Mouse (Mus musculus): ENCODE measurements around the gene Rapgef1. TPM values are rescaled to one million over a fixed set of nuclear protein-coding genes. Genes with fewer than 3 reads are reported as not detected.

The Rapgef1 gene
- 19.0 and 22.4 TPM in 2 replicates for polyA plus RNA-seq (2014; fragmentation: Nextera tagmentation; extraction: Ambion mirVana)

GRCm38 (mm10) chr2:29619484-29620300, at the start of gene Rapgef1:
Gene Rapgef1 (plus strand): TSS chr2:29619720.
- Histone ChIP-seq H3K9me3 (ENCODE audit: control insufficient read depth, low read length) (no peaks in the 10 kb centered on the region), H3K36me3 (ENCODE audit: control insufficient read depth, insufficient read depth, low read length) (no peaks in the 10 kb centered on the region), H3K4me3 (ENCODE audit: low read depth, low read length) (peak within 1 kb of the TSS; percentile 82), H3K9ac (ENCODE audit: low read depth, low read length) (peak within 1 kb of the TSS; percentile 96), H3K4me1 (ENCODE audit: control insufficient read depth, insufficient read depth, low read length) (peaks cover 8% of the 10 kb centered on the region), H3K27ac (replicated peaks; ENCODE audit: low read depth, low read length) (peak within 1 kb of the TSS; percentile 90), H3K4me2 (ENCODE audit: low read depth, low read length) (peak within 1 kb of the TSS; percentile 57), H3K27me3 (replicated peaks; ENCODE audit: control insufficient read depth, insufficient read depth, low read length) (no peaks in the 10 kb centered on the region)
- DNase-seq (ENCODE audit: low spot score): peak; percentile 53
- ATAC-seq (ENCODE audit: low read depth): peak; percentile 83
- WGBS: 0% methylated on average over 13 of the region's 101 CpGs

- no peak for ATAC-seq (ENCODE audit: low read depth)
- H3K36me3 ChIP-seq (ENCODE audit: control insufficient read depth, insufficient read depth, low read length): no peaks in the 10 kb centered on the region
These were observed 47.4 kb upstream of the Rapgef1 start for GRCm38 (mm10) chr2:29571921-29572700.

GRCm38 (mm10) chr2:29572811-29573427, 46.6 kb upstream of the Rapgef1 start:
- no peak overlapping the region for H3K9ac ChIP-seq (ENCODE audit: low read depth, low read length)
- H3K9me3 ChIP-seq (ENCODE audit: control insufficient read depth, low read length): no peaks in the 10 kb centered on the region
- 38% methylated on average over 5 of the region's 5 CpGs for WGBS
- ATAC-seq (ENCODE audit: low read depth) (no peak), DNase-seq (ENCODE audit: low spot score) (no peak)
- H3K4me1 ChIP-seq (ENCODE audit: control insufficient read depth, insufficient read depth, low read length): no peaks in the 10 kb centered on the region
- no peak overlapping the region for H3K4me2 ChIP-seq (ENCODE audit: low read depth, low read length)
- H3K27ac ChIP-seq (replicated peaks; ENCODE audit: low read depth, low read length): no peak overlapping the region
- H3K36me3 ChIP-seq (ENCODE audit: control insufficient read depth, insufficient read depth, low read length): no peaks in the 10 kb centered on the region
- no peaks in the 10 kb centered on the region for H3K27me3 ChIP-seq (replicated peaks; ENCODE audit: control insufficient read depth, insufficient read depth, low read length)
- H3K4me3 ChIP-seq (ENCODE audit: low read depth, low read length): no peak overlapping the region

More at GRCm38 (mm10) chr2:29571921-29572700, 47.4 kb upstream of the Rapgef1 start:
- Histone ChIP-seq H3K9me3 (ENCODE audit: control insufficient read depth, low read length) (no peaks in the 10 kb centered on the region), H3K4me2 (ENCODE audit: low read depth, low read length) (no peak overlapping the region), H3K4me1 (ENCODE audit: control insufficient read depth, insufficient read depth, low read length) (no peaks in the 10 kb centered on the region), H3K4me3 (ENCODE audit: low read depth, low read length) (no peak overlapping the region), H3K9ac (ENCODE audit: low read depth, low read length) (no peak overlapping the region), H3K27ac (replicated peaks; ENCODE audit: low read depth, low read length) (no peak overlapping the region), H3K27me3 (replicated peaks; ENCODE audit: control insufficient read depth, insufficient read depth, low read length) (no peaks in the 10 kb centered on the region)
- whole genome bisulfite sequencing: 62% methylated on average over 9 of the region's 9 CpGs
- no peak for DNase-seq (ENCODE audit: low spot score)

GRCm38 (mm10) chr2:29573591-29573990, 45.9 kb upstream of the Rapgef1 start:
- H3K4me1 ChIP-seq (ENCODE audit: control insufficient read depth, insufficient read depth, low read length): no peaks in the 10 kb centered on the region
- no peaks in the 10 kb centered on the region for H3K36me3 ChIP-seq (ENCODE audit: control insufficient read depth, insufficient read depth, low read length)
- no peak overlapping the region for H3K4me3 ChIP-seq (ENCODE audit: low read depth, low read length)
- 0 out of 2 replicates have a peak, but pooled peaks have one; percentile 9 for ATAC-seq (ENCODE audit: low read depth)
- H3K4me2 ChIP-seq (ENCODE audit: low read depth, low read length): no peak overlapping the region
- H3K9me3 ChIP-seq (ENCODE audit: control insufficient read depth, low read length): no peaks in the 10 kb centered on the region
- peak; percentile 87 for DNase-seq (ENCODE audit: low spot score)
- H3K27ac ChIP-seq (replicated peaks; ENCODE audit: low read depth, low read length): no peak overlapping the region
- no peak overlapping the region for H3K9ac ChIP-seq (ENCODE audit: low read depth, low read length)
- 6% methylated on average over 5 of the region's 5 CpGs for WGBS
- no peaks in the 10 kb centered on the region for H3K27me3 ChIP-seq (replicated peaks; ENCODE audit: control insufficient read depth, insufficient read depth, low read length)

DNA sequence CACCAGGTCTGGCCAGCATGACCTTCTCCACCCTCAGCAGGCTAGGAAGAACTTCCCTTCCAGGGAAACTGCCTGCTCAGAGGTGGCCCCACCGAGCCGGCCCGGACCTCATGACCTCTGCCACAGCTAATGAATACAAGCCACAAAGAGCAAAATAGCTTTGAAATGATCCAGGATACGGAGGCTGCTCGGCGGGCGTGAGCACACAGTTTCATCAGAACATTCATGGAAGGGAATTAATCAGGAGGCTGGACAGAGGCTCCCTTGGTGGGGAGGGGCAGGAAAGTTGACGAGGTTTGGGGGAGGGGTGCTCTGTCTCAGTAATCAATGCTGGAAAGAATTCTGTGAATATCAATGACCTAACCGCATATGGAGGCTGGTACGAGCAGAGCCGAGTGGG, 45.3 kb upstream of the Rapgef1 start:
- ATAC-seq (ENCODE audit: low read depth) (no peak), DNase-seq (ENCODE audit: low spot score) (no peak)
- Histone ChIP-seq H3K9ac (ENCODE audit: low read depth, low read length) (no peak overlapping the region), H3K4me2 (ENCODE audit: low read depth, low read length) (no peak overlapping the region), H3K36me3 (ENCODE audit: control insufficient read depth, insufficient read depth, low read length) (no peaks in the 10 kb centered on the region), H3K27me3 (replicated peaks; ENCODE audit: control insufficient read depth, insufficient read depth, low read length) (no peaks in the 10 kb centered on the region), H3K27ac (replicated peaks; ENCODE audit: low read depth, low read length) (no peak overlapping the region), H3K9me3 (ENCODE audit: control insufficient read depth, low read length) (no peaks in the 10 kb centered on the region), H3K4me3 (ENCODE audit: low read depth, low read length) (no peak overlapping the region), H3K4me1 (ENCODE audit: control insufficient read depth, insufficient read depth, low read length) (no peaks in the 10 kb centered on the region)
- 16% methylated on average over 11 of the region's 11 CpGs for WGBS

GRCm38 (mm10) chr2:29582415-29582814, 37.1 kb upstream of the Rapgef1 start:
- H3K9ac ChIP-seq (ENCODE audit: low read depth, low read length): no peak overlapping the region
- H3K4me2 ChIP-seq (ENCODE audit: low read depth, low read length): no peak overlapping the region
- DNase-seq (ENCODE audit: low spot score) (peak; percentile 79), ATAC-seq (ENCODE audit: low read depth) (peak; percentile 47; the same call in 1 of the 2 replicates)
- no peak overlapping the region for H3K27ac ChIP-seq (replicated peaks; ENCODE audit: low read depth, low read length)
- no peaks in the 10 kb centered on the region for H3K4me1 ChIP-seq (ENCODE audit: control insufficient read depth, insufficient read depth, low read length)
- H3K4me3 ChIP-seq (ENCODE audit: low read depth, low read length): no peak overlapping the region
- WGBS: 6% methylated on average over 7 of the region's 7 CpGs
- no peaks in the 10 kb centered on the region for H3K36me3 ChIP-seq (ENCODE audit: control insufficient read depth, insufficient read depth, low read length)
- no peaks in the 10 kb centered on the region; the same call in 1 of the 2 replicates for H3K27me3 ChIP-seq (replicated peaks; ENCODE audit: control insufficient read depth, insufficient read depth, low read length)
- no peaks in the 10 kb centered on the region for H3K9me3 ChIP-seq (ENCODE audit: control insufficient read depth, low read length)

DNA sequence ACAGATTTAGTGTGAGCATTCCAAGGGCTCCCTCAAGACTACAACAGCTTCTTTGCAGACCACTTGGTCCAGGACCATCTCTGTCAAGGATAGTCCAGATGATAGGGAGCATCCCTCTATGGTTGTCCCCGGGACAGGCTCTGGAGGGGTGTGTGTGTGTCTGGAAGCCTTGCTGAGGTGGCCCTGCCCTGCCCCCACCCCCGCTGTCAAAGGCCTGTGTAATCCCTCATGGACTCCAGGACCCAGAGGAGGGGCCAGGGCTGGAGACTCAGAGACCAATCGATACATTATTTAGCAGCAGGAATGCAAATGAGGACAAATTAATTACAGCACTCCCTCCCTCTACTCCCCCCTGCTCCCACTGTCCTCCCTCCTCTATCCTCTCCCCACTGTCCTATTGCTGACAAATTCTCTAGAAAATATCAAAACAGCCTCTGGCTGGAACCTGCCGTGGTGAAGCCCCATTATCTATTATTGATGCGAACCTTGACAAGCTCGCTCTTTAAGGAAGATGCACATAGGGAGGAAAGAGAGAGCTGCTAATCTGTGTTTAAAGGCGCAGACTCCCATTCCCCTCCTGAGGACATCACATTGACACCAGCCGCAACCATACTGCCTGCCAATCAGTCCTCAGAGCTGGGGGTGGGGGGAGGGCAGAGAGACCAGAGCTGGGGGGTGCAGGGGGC, 33.4 kb upstream of the Rapgef1 start:
- 26% methylated on average over 8 of the region's 8 CpGs for WGBS
- H3K27ac ChIP-seq (replicated peaks; ENCODE audit: low read depth, low read length): no peak overlapping the region
- no peak overlapping the region for H3K9ac ChIP-seq (ENCODE audit: low read depth, low read length)
- no peaks in the 10 kb centered on the region for H3K36me3 ChIP-seq (ENCODE audit: control insufficient read depth, insufficient read depth, low read length)
- DNase-seq (ENCODE audit: low spot score) (no peak), ATAC-seq (ENCODE audit: low read depth) (no peak)
- no peak overlapping the region for H3K4me3 ChIP-seq (ENCODE audit: low read depth, low read length)
- no peaks in the 10 kb centered on the region for H3K9me3 ChIP-seq (ENCODE audit: control insufficient read depth, low read length)
- no peaks in the 10 kb centered on the region; the same call in 1 of the 2 replicates for H3K27me3 ChIP-seq (replicated peaks; ENCODE audit: control insufficient read depth, insufficient read depth, low read length)
- no peaks in the 10 kb centered on the region for H3K4me1 ChIP-seq (ENCODE audit: control insufficient read depth, insufficient read depth, low read length)
- H3K4me2 ChIP-seq (ENCODE audit: low read depth, low read length): no peak overlapping the region

GRCm38 (mm10) chr2:29588006-29588405, 31.5 kb upstream of the Rapgef1 start:
- ATAC-seq (ENCODE audit: low read depth) (no peak), DNase-seq (ENCODE audit: low spot score) (no peak)

More at GRCm38 (mm10) chr2:29588006-29588405, 31.5 kb upstream of the Rapgef1 start:
- no peaks in the 10 kb centered on the region for H3K4me1 ChIP-seq (ENCODE audit: control insufficient read depth, insufficient read depth, low read length)
- H3K36me3 ChIP-seq (ENCODE audit: control insufficient read depth, insufficient read depth, low read length): no peaks in the 10 kb centered on the region
- H3K27ac ChIP-seq (replicated peaks; ENCODE audit: low read depth, low read length): no peak overlapping the region
- no peak overlapping the region for H3K4me3 ChIP-seq (ENCODE audit: low read depth, low read length)
- H3K9ac ChIP-seq (ENCODE audit: low read depth, low read length): no peak overlapping the region
- no peaks in the 10 kb centered on the region for H3K9me3 ChIP-seq (ENCODE audit: control insufficient read depth, low read length)
- no peaks in the 10 kb centered on the region; the same call in 1 of the 2 replicates for H3K27me3 ChIP-seq (replicated peaks; ENCODE audit: control insufficient read depth, insufficient read depth, low read length)
- no peak overlapping the region for H3K4me2 ChIP-seq (ENCODE audit: low read depth, low read length)
- WGBS: 68% methylated on average over 4 of the region's 4 CpGs
